Mouse (Mus musculus) gastrocnemius, postnatal 4 days (tissue): ENCODE measurements at regions not wholly inside any gene's neighbourhood (a gene's known extent, or its start where the extent isn't known, plus 50 kb on each side); places are given as distances from the start of the nearest gene placed in this dataset.

ENCODE experiments used
- DNase-seq, 2 experiments: peaks; one replicate each; pipeline ENCODE4 v3.0.0; 2021 to 2022; ENCODE audit warnings: low spot score in 2 of 2, mixed read lengths in 2 of 2

GRCm38 (mm10) chr2:142964340-142964739 is 63.0 kb upstream of the Kif16b start:
- no peak for DNase-seq

- DNase-seq = peak; percentile 21 to 42
Measured at GRCm38 (mm10) chr2:142967250-142967649, 65.9 kb upstream of the Kif16b start.

GRCm38 (mm10) chr2:142980771-142981170 is 79.4 kb upstream of the Kif16b start:
- DNase-seq = no peak

- DNase-seq = no peak
Measured at GRCm38 (mm10) chr2:142988691-142989090, 74.1 kb upstream of the Snrpb2 start.

DNA sequence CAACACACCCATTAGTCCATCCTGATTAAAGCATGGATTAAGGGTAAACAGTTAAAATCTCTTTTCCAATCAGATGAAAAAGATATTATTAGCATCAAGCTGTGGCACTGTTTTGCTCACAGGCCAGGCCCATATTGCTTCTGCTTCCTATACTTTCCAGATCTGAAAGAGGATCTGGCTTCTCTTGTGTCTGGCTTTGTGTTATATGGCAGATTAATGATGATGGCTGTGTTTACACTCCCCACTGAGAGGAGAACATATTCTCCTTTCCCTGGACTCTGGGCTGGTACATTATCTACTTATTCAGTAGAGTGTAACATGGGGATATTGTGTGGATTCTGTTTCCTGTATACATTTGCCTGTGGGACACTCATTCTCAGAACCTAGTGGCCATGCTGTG is 66.8 kb upstream of the Snrpb2 start:
- no peak for DNase-seq

DNA sequence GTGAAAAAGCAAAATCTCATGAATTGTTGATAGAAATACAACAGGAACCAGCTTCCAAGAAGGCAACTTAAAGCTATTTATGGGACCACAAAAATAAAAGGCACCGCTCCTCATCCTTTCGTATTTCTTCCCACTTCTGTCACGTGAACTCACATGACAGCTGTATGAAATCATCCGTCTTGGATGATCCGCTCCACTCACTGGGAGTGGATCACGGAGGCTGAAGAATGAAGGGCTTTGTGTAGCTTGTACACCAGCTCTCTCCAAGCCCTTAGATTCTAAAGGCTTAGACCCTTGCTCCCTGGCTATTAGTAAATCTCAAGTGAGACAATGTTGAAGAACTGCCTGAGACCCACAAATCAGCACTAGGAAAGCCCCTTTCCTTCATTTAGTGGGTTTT is 60.0 kb upstream of the Snrpb2 start:
- no peak for DNase-seq

DNA sequence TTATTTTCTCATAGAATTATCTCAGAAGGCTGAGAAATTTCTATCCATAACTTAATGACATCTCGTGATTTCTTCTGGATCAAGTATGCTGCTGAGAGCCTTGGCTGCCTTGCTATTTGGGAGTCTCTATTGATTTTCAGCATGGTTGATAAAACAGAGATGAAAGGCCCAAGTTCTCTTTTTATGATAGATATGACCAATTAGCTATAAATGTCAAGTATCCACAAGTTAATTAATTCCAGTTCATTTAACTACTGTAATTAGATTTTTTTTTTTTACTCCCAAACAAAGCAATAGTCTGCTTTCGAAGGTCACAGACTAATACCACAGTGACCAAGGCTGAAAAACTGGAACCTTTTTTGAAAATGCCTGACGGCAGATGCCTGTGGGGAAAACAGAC is 59.5 kb upstream of the Snrpb2 start:
- no peak for DNase-seq

GRCm38 (mm10) chr2:143011380-143011779 is 51.5 kb upstream of the Snrpb2 start:
- no peak for DNase-seq
